8 mouse cellular contexts compared by ENCODE assay signal in the genomic region with DNA sequence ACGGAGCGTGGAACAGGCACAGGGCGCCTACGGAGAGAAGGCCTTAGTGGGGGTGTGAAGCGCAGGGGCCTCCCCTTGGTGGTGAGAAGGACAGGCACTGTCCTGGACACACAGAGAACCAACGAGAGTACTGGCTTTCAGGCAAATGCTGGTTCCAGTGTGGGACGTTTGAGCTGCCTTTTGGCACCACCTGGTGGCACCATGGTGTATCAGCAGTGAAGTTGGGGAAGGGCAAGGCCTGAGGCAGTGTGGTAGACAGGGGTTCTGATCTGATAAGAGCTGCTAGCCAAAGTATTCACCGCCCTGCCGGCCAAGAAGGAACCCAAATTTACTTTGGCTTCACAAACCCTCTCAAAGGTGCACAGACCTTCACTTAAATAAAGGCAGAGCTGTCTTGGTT. TPM values are rescaled to one million over a fixed set of nuclear protein-coding genes. Genes with fewer than 3 reads are reported as not detected.
A peak's percentile ranks its signal among the peaks of the same experiment; 100 is the strongest.
DNase-seq lines count a peak whose midpoint lies in the region; ATAC-seq lines count a peak whose summit lies in the region.

No protein-coding gene starts in this region.

- no peak overlapping the region for H3K9ac ChIP-seq in kidney, embryonic 15.5 days

- H3K4me3 ChIP-seq in heart, embryonic 10.5 days: no peak overlapping the region
- no peak overlapping the region for H3K4me3 ChIP-seq in kidney, embryonic 15.5 days (replicated peaks)

- no peak overlapping the region for H3K4me2 ChIP-seq in kidney, embryonic 15.5 days

- H3K36me3 ChIP-seq in heart, embryonic 10.5 days: peaks cover 83% of the 10 kb centered on the region
- peaks cover 75% of the 10 kb centered on the region for H3K36me3 ChIP-seq in kidney, embryonic 15.5 days

- ATAC-seq in kidney, embryonic 15.5 days (replicated peaks; ENCODE audit: low FRiP score): peak; percentile 31; the same call in 1 of the 2 replicates

- no peaks in the 10 kb centered on the region for H3K9me3 ChIP-seq in heart, embryonic 10.5 days
- no peaks in the 10 kb centered on the region for H3K9me3 ChIP-seq in kidney, embryonic 15.5 days (replicated peaks)

- WGBS in heart, embryonic 10.5 days: 40% methylated on average over 9 of the region's 9 CpGs
- WGBS in kidney, embryonic 15.5 days: 43% methylated on average over 9 of the region's 9 CpGs

- H3K27ac ChIP-seq in heart, embryonic 10.5 days: peak overlapping the region; percentile 60
- no peak overlapping the region for H3K27ac ChIP-seq in kidney, embryonic 15.5 days

- peak; percentile 25 for DNase-seq in 3134 (ENCODE audit: extremely low read depth, insufficient read length, low spot score)
- peak; percentile 84 for DNase-seq in adipocyte (ENCODE audit: low spot score)
- DNase-seq in embryo, embryonic 10 days (ENCODE audit: low spot score): peak; percentile 86
- peak; percentile 86 for DNase-seq in heart, embryonic 10.5 days (ENCODE audit: low spot score)
- peak; percentile 61 for DNase-seq in liver
- DNase-seq in naive thymus-derived CD4-positive, alpha-beta T cell, adult 2 months (ENCODE audit: low read depth): peak; percentile 90
- peak; percentile 69 to 83 for DNase-seq in spleen, postnatal 4 days (ENCODE audit: low spot score in 2 of 2)

- no peaks in the 10 kb centered on the region for H3K27me3 ChIP-seq in heart, embryonic 10.5 days (ENCODE audit: insufficient read depth, poor library complexity, severe bottlenecking)
- no peaks in the 10 kb centered on the region for H3K27me3 ChIP-seq in kidney, embryonic 15.5 days

- H3K4me1 ChIP-seq in heart, embryonic 10.5 days: peaks cover 36% of the 10 kb centered on the region
- peaks cover 29% of the 10 kb centered on the region for H3K4me1 ChIP-seq in kidney, embryonic 15.5 days

RNA-seq across cellular contexts. Expression of a gene that starts 41.8 kb away (rescaled TPM):
- polyA plus RNA-seq in heart, embryonic 10.5 days (2016; fragmentation: Nextera tagmentation; extraction: Ambion mirVana): 10.0 and 19.0 TPM in 2 replicates
- polyA plus RNA-seq in kidney, embryonic 15.5 days (2015; fragmentation: Nextera tagmentation; extraction: Ambion mirVana): 17.1 and 18.6 TPM in 2 replicates

Comparison
In these comparisons a context has a peak if more than half of its experiments do, and no peak if none do; other contexts are left out.
1. DNase-seq: peak in every context shown above with its lines; median percentile 90 in naive thymus-derived CD4-positive, alpha-beta T cell, adult 2 months; 86 in embryo, embryonic 10 days; 86 in heart, embryonic 10.5 days; 84 in adipocyte; 76 in spleen, postnatal 4 days; 61 in liver; 25 in 3134.